Mouse (Mus musculus) megakaryocyte, embryonic 14.5 days (primary cell): Measurements from ENCODE around the gene Dusp22.

ENCODE experiments used
- FLI1 ChIP-seq: IDR thresholded peaks from 2 replicates; pipeline ENCODE4 v1.6.1; 2012; ENCODE audit warnings: low read length, inconsistent platforms, mixed read lengths
- GATA1 ChIP-seq: IDR thresholded peaks from 3 replicates; pipeline ENCODE4 v1.6.1; 2012; ENCODE audit warnings: mixed read lengths, low read length, inconsistent platforms, borderline replicate concordance

- TF ChIP-seq GATA1: no peak
- TF ChIP-seq FLI1: no peak
Measured at GRCm38 (mm10) chr13:30682328-30682727, 22.5 kb downstream of the Dusp22 start.
